Mouse (Mus musculus): ENCODE measurements around the gene Mef2a.
A peak's percentile ranks its signal among the peaks of the same experiment; 100 is the strongest.

Mef2a gene

DNA sequence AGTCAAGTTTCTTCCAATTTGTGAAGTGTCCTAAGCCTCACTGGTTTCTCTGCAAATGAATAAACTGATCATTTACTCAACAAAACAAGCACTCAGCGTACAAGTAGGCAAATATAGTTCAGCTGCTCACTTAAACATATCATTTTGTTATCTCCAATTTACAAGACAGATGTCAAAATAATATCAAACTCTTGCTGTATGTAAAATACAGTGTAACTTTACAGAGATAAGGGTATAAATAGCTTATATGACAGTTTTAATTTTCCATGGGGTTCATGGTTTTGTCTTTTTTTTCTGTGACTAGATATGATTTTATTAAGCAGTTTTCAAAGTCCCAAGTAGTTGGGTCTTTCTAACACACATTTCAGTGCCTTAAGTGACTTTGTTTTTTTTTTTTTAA, 127.4 kb downstream of the Mef2a start:
- DNase-seq (ENCODE audit: low spot score) = no peak

DNA sequence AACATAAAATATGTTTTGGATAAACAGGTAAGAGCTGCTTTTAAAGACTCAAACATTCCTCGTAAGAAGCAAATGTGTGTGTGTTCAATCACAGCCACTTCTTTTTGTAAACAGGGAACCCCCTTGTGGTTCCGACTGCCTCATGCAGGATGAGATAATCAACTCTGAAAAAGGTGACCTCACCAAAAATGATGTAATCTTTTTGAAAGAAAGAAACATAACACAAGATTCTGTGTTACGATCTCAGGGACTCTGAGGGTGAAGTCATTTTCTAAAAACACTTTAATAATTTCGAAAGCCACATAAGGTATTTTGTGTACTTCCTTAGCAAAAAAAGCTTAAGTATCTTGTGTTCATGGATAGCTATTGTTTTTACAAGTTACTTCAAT, 128.8 kb downstream of the Mef2a start:
- DNase-seq (ENCODE audit: low spot score) = peak; percentile 28

DNA sequence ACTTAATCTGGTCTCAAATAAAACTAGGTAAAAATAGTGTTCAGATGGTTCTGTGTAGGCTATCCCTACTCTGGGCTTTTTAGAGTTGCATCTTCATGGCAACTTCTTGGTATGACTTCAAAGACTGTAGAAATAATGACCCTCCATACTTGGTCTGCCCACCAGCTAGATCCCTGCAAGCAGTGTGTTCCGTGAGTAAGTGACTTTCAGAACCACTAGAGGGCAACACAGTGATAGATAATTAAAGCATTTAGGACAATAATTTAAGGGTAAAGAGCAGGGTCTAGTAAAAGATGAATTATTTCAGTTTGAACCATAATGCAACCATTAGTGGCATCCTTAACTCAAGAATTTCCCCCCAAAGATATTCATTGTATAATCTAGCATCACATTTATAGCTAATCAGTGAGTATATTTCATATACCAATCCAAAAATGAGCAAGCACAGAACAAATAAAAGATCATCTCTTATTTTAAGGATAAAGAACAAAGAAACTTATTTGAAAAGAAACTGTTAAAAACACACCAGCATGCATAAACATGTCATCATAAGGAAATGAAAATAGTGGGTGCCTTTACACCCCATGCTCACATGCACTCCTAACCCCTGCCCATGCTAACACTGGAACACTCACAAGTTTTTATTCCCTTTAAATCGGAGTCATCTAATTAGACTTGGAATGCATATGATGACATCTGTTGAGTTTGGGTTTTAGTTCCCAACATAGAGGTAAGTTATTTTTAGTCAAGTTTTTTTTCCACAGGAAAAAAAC, 129.4 kb downstream of the Mef2a start:
- DNase-seq (ENCODE audit: low spot score) = peak; percentile 58

DNA sequence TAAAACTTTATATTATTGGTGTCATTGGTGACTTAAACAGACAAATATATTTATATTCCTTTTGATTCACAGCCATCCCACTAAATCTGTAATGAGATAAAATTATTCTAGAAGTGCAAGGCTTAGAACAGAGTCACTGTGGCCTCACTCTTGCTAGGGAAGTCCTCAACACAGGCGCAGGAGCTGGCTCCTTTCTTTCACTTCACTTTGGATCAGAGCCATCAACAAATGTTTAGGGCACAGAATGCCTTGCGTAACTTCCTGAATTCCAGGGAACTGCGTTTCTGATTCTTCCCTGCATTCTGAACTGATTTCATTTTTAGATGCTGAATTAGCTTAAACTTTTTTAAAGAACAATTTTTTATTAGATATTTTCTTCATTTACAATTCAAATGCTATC, 130.7 kb downstream of the Mef2a start:
- peak; percentile 58 for DNase-seq (ENCODE audit: low spot score)

DNA sequence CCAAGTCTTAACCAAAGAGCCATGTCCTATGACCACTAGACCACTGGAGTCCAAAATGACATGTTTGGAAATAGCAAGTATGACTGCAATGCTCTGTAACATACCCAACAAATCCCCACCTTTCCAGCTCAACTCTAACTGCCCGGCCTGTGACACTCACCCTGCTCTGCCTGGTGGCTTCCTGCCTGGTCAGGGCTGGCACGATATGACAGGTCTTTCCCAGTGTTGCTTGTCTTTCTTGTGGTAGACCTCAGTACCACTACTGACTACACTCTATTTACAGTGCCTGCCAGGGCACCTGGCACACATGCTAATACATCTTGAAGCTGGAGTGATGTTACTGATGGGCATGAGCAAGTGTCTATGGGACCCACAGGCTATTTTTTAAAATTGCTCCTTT, 134.9 kb downstream of the Mef2a start:
- no peak for DNase-seq (ENCODE audit: low spot score)

DNA sequence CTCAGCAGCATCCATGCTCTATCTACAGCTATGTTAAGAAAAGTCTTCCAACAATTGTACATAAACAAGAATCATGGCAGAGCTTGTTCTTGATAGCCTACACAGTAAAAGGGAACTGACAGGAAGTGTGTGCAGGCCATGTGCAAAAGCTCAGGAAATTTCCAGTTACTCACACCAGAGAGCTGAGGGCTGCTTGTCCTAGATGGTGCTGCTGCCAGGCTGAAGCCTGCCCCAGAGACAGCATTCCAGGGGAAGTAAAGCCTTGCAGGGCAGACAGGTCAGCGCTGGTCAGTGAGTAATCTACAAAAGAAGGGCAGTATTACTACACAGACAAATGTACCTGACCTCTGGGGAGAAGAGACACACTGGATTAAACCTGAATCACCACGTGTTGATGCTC, 136.3 kb downstream of the Mef2a start:
- DNase-seq (ENCODE audit: low spot score) = no peak

DNA sequence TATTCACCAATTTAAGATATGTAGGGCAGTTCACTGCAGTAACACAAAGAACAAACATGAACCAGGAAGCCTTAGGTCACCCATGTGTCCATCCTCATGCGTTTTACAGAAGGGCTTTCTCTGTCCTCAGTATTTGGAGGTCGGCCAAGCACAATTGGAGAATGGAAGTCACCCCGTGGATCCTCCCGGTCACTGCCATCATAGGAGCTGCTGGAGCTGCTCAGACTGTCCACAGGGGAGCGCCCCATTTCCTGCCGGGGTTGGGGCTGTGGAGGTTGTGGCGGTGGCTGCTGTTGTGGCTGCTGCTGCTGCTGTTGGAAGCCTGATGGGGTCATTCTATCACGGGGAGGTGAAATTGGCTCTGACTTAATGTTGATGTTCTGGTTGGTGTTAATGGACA, 137.9 kb downstream of the Mef2a start:
- no peak for DNase-seq (ENCODE audit: low spot score)

DNA sequence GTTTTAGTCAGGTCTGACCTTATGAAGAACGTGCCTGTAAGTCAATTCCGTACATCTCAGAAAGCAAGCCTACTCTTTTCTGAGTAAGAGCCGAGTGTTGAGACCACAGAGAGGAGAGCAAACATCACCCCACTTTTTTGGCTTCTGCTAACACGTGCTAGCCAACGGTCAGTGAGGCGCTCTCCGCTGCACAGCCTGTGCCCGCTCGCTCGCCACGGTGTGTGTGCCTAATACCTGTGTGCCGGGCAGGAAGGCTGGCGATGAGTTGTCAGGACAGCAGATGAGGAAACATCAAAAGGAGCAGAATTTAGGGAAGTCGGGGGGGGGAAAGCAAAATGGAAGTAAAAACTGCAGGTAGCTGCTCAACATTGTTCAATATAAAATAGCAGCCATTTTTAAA, 140.2 kb downstream of the Mef2a start:
- DNase-seq (ENCODE audit: low spot score) = no peak

DNA sequence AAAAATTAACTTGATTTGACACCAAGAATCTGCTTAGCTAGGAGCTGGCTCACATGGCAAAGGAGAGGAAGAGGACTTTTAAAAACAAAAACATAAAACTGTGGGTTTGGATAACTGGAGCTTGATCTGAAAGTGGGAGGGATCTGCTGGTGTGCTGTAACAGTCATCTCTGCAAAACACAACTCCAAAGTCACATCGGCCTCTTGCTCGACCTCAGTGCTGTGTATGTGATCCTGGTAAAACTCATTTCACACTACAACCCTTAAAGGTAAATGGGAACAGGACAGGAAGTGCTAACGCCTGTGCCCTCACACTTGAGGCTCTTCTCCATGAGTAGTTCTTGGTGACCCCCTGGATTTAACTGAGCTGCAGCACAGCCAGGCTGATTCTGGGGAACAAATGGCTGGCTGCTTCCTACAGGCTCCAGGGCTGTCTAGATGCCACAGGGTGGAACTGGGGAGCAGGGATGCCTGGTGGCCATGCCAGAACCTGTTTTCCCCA, 142.0 kb downstream of the Mef2a start:
- DNase-seq (ENCODE audit: low spot score) = no peak

DNA sequence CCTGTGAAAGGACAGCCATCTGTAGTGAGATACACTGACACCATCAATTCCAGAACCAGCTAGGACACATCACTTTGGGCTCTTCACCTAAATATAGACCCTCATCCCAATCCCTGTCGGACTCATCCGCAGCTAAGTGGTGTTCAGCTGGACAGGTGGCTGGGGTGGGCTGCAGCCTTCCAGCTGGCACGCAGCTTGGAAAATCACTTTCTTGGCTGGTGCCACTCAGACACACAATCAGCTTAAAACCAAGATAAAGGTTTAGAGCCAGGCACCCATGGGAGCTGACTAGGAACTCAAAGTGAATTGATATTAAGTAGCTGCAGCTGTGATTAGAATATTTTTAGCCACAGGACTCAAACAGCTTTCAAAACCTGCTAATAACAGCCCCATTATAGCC, 142.4 kb downstream of the Mef2a start:
- no peak for DNase-seq (ENCODE audit: low spot score)

DNA sequence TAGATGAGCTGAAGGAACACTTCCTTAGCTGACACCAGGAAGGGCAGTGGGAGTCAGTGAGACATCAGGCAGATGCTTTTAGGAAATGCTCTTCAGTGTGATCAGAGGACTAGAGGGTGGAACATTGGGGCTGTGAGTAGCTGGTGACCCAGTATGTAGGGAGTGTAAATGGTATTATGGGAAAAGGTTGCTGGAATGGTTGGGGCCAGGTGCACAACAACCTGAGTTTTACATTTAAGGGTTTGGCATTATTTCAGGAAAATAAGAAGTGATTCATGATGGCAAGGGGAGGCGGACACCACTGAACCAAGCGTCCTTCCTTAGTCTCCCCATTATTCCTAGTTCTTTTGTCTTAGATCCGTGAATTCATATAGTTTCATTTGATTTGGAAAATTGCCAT, 143.0 kb downstream of the Mef2a start:
- no peak for DNase-seq (ENCODE audit: low spot score)

DNA sequence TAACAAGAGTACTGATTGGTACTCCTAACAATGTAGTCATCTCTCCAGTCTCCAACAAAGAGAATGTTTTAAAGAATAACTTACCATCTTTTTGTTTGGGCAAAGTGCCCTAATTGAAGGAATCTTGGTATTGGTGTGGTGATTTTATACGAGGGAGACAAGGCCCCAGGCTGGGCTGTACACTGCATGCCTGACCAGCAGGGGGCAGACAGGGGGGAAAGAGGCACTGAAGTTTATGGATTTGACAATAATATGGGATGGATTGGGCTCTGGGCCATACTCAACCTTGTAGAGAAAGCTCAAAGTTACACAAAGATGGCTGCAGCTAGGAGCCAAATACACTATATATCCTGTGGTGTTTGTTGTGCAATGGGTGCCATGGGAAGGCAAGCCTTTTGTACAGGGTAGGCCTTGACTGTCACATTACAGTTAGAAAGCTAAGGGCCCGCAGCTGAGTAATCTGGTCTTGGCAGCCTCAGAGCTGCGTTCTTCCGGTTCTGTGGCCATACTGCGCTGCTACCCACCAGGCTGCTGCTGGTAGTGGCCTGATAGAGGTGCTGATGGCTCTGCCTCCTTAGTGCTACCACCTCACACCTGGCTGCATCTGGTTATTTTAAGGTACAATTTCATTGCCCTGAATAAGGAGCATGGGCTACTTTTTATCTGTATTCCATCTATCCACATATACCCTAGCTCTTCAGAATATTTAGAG, 143.6 kb downstream of the Mef2a start:
- DNase-seq (ENCODE audit: low spot score) = peak; percentile 37

DNA sequence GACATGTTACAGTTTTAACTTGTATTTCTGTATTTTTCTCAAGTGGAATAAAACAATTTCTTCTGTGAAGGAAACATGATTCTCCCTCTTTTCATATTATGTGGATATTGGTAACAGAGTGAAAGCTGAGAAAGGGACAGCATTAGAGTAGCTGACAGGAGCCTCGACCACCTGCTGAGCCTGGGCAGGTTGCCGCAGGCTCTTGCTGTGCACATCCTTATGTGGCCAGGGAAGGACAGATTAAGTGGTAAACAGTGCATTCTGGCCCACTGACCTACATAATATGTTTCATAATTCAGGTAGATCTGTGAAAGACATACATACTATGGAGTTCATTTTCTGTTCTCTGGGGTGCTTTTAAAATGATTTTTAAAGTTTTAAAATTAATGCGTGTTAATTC, 144.3 kb downstream of the Mef2a start:
- no peak for DNase-seq (ENCODE audit: low spot score)

DNA sequence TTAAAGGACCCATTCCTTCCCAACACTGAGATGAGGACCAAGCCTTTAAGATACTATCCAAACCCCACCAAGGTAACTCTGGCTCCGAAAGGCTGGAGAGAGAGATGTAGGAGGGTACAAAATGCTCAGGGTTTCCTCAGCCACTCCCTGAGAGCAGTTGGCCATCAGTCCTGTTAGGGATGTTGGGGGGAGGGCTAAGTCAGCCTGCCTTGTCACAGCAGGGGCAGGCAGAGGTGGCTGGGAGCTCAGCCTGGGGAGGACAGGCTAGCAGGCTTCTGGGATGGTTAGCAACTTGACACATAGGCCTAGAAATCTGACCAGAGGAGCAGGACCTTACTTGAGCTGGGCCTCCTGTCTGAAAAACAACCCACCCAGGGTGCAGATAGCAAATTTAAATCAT, 145.1 kb downstream of the Mef2a start:
- no peak for DNase-seq (ENCODE audit: low spot score)

DNA sequence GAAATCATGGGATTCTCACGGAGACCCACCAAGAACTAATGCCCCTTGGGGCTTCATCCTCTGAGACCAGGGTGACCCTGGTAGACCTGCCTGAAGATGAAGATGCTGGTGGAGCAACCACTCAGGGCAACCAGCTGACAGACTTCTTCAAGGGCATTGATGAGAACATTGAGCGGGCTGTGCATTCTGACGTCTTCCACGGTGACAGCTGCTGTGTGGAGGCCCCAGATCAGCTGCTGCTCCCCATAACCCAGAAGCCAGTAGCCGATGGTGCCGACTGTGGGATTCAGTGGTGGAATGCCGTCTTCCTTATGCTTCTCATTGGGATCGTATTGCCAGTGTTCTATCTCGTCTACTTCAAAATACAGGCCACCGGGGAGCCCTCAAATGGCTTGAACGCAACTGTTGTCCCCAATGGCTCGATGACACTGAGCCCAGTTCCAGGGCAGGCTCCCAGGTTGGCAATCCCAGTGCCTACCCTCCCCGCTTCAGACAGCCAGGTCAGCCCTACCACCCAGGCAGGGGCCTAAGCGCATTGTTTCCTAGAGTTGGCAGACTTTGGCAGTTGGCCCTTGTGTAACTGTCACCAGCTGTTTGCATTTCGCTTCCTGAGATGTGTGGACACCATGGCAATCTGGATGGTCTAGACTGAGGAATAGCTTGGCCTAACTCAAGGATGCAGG, 146.6 kb downstream of the Mef2a start:
- DNase-seq (ENCODE audit: low spot score) = no peak

DNA sequence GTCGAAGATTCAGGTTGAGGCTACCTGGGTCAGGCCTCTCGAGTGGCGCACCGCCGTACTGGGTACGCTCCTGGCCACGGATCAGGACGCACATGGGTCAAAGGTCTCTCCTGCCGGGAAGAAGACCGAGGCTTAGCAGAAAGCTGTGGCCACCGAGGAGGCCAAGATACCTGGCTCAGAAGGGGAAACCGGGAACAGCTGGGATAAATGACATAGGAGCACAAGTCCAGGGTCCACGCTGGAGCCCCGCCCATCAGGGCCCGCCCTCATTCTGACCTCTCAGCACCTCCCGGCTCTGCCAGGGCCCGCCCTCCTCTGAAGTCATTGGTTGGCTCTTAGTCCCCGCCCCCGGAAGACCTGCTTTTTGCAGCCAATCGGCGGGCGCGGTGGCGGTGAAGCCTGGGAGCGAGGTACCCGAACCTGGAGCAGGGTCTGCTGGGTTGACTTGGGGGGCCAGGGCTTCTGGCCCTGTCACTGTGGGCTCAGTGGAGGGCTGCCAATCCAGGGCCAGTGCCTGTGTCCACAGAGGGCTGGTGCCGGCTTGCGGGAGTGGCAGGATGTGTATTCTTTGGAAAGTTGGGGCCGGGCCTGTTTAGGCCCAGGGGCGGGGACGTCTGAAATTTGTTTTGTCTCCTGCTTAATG, 150.3 kb downstream of the Mef2a start, which contains the start of gene Lysmd4:
Gene Lysmd4 (plus strand): TSS at position 325 of the 643 bp plus-strand sequence.
- peak; percentile 97 for DNase-seq (ENCODE audit: low spot score)

DNA sequence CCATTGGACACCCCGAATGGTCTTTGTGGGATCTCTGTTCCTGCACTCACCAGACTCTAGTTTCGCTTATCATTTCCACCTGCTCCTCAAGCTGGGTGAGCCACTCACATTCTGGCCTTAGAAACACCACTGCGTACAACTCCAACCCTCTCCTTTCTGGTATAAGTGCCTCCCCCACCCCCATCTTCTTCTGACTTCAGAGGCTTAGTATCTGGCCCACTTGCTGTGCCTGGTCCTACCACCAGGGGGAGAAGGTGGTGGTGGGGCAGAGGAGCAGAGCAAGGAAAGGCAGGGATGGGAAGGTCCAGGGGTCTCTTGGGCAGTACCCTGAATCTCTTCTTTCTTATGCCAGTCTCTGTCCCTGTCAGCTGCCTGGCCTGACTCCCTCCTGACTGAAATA, 155.6 kb downstream of the Mef2a start:
- DNase-seq (ENCODE audit: low spot score) = peak; percentile 67

DNA sequence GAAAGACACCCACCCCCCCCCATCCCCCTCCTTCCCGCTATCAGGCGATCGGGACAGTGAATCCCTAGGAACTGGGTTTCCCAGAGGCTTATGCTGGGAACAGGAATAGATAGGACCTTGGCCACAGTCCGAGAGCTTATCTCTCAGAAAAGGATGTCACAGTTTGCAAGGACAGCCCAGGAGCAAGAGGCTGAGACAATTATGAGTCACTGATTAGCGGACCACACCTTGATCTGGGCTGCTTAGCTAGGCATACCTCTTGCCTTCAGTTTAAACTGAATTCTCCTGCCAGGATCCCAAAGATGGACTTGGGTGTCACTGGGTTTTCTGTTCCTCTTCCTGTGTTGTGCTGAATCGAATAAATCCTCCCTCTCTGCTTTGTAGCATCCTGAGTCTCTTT, 156.3 kb downstream of the Mef2a start:
- DNase-seq (ENCODE audit: low spot score) = peak; percentile 16

DNA sequence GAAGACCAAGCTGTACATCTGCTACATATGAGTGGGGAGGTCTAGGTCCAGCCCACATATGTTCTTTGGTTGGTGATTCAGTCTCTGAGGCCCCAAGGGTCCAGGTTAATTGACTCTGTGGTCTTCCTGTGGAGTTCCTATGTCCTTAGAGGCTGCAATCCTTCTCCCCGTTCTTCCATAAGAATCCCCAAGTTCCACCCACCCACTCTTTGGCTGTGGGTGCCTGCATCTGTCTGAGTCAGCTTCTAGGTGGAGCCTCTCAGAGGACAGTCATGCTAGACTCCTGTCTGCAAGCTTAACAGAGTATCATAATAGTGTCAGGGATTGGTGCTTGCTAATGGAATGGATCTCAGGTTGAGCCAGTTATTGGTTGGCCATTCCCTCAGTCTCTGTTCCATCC, 159.1 kb downstream of the Mef2a start:
- DNase-seq (ENCODE audit: low spot score) = no peak

DNA sequence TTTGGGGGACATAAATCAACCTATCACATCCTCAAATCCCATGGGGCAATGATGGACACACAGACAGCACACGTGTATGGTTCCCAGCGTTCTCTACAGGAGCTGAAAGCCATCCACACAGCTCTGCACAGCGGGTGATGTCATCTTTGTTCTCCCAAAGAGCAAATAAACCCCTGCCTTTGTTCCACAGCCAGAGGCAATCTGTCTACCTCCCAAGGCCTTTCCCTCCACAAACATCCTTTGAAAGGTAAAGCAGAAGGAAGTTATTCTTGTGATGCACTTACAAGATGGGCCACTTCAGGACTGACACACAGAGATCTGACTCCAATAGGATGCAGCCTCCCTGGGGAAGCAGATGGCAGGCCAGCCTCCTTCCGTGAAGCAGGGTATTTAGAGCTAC, 160.7 kb downstream of the Mef2a start:
- no peak for DNase-seq (ENCODE audit: low spot score)

DNA sequence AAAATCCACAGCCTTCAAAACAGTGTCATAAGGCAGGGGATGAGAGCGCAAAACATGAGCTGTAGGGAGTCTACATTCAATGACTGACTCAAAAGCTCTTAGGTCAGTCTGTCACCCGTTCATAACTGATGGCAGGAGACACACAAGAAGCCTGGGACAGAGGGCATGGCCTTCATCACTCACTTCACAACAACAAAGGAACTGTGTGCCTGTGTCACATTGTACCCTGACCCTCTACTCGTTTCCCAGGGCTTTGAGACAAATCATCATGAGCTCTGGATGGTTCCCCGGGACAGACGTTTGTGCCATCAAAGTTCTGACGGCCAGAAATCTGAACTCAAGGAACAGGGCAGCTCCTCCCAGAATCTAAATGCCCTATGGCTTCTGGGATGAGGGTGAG, 161.3 kb downstream of the Mef2a start:
- DNase-seq (ENCODE audit: low spot score) = no peak

All from lung, postnatal 25 days (tissue).